Mouse (Mus musculus): ENCODE data around the gene Tdrkh.

The Tdrkh gene

DNA sequence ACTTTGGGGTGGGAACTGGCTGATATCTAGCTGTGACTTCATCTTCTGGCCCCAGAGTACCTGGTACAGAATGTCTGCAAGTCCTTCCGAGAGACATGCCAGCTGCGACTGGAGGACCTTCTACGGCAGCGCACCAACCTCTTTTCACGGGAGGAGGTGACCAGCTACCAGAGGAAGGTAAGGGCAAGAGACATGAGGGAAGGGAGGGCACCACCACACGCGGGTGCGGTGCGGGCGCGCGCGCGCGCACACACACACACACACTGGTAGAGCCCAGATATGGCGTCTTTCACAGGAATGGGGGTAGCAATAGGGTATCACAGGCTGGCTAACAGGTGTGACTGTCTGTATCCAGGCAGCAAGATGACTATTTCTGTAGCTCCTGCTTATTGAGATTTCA is 23.7 kb upstream of the Tdrkh start:
- no peak for DNase-seq (ENCODE audit: low read depth, low spot score)

GRCm38 (mm10) chr3:94391001-94391400 is 22.1 kb upstream of the Tdrkh start:
- DNase-seq (ENCODE audit: low read depth, low spot score): no peak

DNA sequence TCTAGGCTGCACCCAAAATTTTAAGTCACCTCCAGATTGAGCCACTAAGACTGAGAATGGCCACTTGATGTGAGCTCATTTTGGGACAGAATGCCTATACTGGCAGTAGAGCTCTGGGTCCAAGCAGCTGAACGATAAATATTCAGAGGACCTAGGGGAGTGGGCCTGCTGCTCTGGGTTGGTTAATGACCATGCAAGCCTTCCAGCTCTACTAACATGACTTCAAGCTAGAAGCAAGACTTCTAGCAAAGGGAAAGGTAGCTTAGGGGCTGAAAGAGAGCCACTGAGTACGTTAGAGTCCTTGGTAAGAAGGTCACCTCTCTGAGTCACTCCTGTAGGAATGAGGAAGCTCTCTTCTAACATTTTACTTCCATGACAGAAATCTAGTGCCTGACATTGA is 20.9 kb upstream of the Tdrkh start:
- DNase-seq (ENCODE audit: low read depth, low spot score): no peak

GRCm38 (mm10) chr3:94393049-94393448 is 20.0 kb upstream of the Tdrkh start:
- no peak for DNase-seq (ENCODE audit: low read depth, low spot score)

GRCm38 (mm10) chr3:94396336-94396735 is 16.7 kb upstream of the Tdrkh start:
- DNase-seq (ENCODE audit: low read depth, low spot score): no peak

- no peak for DNase-seq (ENCODE audit: low read depth, low spot score)
These were observed 16.2 kb upstream of the Tdrkh start for GRCm38 (mm10) chr3:94396851-94397250.

- no peak for DNase-seq (ENCODE audit: low read depth, low spot score)
These were observed 14.9 kb upstream of the Tdrkh start, which contains the start of gene Lingo4 for GRCm38 (mm10) chr3:94398217-94398616. Gene Lingo4 (plus strand): TSS chr3:94398517.

DNA sequence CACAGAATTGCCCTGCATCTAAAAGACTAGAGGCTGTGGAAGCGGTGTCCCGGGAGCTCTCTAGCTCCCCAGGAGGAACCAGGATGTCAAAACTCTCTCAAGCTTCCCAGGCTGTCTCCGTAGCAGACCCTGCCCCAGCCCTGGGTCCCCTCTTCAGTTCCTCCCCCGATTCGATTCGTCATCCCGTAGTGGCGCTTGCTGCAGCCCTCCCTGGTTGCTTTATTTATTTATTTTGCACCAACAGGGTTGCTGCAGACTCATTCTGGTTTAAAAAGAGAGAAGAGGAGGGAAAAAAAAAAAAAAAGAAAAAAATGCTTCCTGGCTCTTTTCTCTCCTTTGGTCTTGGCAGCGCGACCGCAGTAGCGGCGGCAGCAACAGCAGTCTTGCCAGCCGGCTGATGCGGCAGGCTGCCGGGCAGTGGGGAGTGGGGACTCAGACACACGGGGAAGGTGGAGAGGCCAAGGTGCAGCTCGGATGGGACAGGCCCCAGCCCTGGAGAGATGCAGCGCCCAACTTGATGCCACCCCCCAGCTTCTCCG is 14.1 kb upstream of the Tdrkh start:
- DNase-seq (ENCODE audit: low read depth, low spot score): no peak

- DNase-seq (ENCODE audit: low read depth, low spot score): no peak
These were observed 13.3 kb upstream of the Tdrkh start for GRCm38 (mm10) chr3:94399663-94400310.

DNA sequence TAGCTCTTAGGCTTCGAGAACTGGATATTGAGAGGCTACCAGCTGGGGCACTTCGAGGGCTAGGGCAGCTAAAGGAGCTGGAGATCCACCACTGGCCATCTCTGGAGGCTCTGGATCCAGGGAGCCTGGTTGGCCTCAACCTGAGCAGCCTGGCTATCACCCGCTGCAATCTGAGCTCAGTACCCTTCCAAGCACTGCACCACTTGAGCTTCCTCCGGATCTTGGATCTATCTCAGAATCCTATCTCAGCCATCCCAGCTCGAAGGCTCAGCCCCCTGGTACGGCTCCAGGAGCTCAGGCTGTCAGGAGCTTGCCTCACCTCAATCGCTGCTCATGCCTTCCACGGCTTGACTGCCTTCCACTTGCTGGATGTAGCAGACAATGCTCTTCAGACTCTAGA is 10.6 kb upstream of the Tdrkh start:
- DNase-seq (ENCODE audit: low read depth, low spot score): no peak

DNA sequence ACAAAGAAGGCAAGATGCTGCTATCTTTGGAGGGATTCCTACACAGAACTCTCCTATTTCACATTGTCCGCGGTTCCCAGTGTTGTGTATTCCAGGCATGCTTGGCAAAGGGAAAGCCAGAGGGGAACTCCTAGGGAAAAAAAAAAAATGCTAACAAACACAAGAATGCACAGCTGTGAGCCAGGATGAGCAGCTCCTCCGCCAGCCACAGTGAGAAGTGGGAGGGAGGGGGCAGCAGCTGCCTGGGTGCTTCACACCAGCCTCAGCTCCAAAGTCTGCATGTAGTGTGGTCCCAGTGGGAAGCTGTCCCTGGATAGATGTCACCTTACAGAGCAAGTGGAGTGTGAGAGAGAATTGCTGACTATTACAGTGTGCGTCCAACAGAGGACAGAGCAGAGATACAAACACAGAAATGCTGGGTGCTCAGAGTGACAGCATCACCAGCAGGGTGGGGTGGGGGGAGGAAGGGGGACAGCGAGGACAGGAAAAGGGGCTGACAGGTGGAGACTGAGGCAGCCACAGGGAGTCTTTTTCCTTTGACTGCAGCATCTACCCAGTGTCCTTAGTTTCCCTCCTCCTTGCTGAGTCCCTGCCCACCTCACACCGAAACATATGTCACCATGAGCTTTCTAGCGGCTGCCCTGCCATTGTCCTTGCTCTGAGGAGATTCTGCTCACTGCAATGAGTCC is 8.6 kb upstream of the Tdrkh start:
- no peak for DNase-seq (ENCODE audit: low read depth, low spot score)

GRCm38 (mm10) chr3:94405561-94405960 is 7.5 kb upstream of the Tdrkh start:
- no peak for DNase-seq (ENCODE audit: low read depth, low spot score)

DNA sequence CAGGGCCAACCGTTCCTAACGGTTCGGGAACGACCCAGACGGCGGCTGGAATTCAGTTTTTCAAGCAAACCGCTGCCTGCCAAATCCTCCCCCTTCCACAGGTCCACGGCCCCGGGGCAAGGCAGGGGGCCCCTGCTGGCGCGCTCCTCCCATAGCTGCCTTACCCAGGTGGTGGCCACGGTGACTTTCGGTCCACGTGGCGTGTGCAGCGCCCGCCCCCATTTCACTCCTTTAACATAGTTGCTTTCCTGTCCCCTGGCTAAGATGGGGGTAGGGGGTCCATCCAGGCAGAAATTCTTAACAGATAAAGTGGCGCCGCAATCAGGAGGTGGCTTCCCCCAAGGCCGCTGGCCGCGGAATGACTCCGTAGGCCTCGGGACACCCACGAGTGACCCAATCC is 543 bp upstream of the Tdrkh start:
- DNase-seq (ENCODE audit: low read depth, low spot score): no peak

- no peak for DNase-seq (ENCODE audit: low read depth, low spot score)
These were observed 17.9 kb downstream of the Tdrkh start for GRCm38 (mm10) chr3:94430980-94431379.

DNA sequence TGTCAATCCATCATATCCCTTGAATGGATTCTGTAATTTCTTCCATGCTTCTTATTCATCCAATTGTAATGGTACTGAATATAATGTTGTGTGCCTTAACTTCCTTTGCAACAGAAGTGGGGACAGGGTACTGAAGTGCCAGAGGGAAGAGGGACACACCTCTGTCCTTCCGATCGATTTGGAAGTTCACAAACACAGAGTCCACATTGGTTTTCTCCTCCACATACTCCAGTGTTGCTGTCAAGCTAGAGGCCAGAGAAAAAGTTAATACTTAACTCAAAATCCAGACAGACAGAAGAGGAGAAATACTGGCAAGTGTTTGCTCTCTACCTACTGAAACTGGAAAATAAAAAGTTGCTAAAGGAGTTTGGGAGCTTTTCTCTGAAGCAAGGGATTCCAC is 21.2 kb downstream of the Tdrkh start:
- no peak for DNase-seq (ENCODE audit: low read depth, low spot score)

DNA sequence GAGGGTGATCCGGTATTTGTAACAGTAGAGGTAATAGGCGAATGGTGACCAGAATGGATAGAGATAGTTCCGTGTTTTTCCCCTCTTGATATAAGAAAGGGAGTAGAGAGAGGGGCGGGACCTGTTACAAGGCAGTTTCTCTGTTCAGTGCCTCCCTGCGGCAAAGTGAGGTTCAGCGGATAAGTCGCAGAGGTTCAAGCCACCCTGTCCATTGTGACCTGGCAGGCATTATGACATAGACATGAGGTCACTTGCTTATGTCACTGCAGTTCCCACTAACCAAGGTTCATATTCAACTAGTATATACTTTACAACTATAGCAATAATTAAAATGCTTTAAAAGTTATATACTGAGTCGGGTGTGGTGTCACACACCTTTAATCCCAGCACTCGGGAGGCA is 23.3 kb downstream of the Tdrkh start:
- DNase-seq (ENCODE audit: low read depth, low spot score): no peak

- no peak for DNase-seq (ENCODE audit: low read depth, low spot score)
These were observed 28.1 kb downstream of the Tdrkh start for GRCm38 (mm10) chr3:94441182-94441581.

DNA sequence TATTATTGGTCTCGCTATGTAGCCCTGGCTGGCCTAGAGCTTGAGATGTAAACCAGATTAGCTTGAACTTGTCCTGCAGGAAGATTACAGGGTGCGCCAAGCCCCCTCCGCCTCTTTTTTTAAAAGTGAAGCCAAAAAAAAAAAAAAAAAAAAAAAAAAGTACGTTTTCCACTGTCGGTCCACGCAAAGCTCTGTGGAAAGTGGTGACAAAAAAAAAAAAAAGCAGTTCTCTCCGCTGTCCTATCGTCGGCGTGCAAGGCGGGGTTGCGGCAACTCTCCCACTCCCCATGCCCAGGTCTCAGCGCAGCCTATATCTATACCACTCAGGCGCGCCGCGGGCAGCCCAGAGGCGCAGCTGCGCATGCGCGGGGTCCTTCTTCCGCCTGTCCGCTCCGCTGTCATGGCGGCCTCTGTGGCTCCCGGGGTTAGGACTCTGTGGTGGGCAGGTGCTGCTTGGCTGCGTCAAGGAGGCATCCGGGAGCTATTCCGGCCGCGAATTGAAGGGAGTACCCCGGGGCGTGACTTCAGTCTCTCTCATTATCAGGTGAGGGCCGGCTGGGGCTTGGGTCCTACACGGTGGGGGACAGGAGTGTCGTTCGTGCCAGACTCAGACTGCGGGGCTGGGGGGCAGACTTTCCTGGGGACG is 30.0 kb downstream of the Tdrkh start, which contains the start of gene Mrpl9:
TSS of gene Mrpl9 (plus strand) at position 368 of the 646 bp plus-strand sequence.
- DNase-seq (ENCODE audit: low read depth, low spot score): peak; percentile 97

- no peak for DNase-seq (ENCODE audit: low read depth, low spot score)
These were observed 30.5 kb downstream of the Tdrkh start, which contains the start of gene Oaz3 for GRCm38 (mm10) chr3:94443597-94443964. Gene Oaz3 (minus strand): TSS chr3:94443915.

GRCm38 (mm10) chr3:94449377-94449776 is 36.3 kb downstream of the Tdrkh start:
- DNase-seq (ENCODE audit: low read depth, low spot score): no peak

DNA sequence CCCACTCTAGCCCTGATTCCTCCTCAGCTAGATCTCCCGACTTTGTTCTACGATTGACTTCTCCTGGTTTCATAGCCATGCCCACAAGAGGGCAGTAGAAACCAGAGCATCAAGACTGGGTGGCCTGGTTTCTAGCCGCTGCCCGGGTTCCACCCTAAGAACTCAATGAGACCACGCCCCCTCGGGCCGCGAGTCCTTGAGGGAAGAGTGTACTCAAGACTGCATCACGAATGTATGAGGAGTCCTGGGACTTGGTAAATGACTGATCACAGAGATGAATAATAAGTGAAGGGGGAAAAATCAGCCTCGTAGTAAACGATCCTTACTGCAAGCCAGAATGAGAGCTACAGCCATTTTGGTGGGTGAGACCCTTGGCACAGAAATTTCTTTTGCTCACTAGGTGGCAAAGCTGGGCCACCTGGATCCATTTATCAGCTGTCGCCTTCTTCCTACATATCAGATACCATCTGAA is 43.5 kb downstream of the Tdrkh start:
- peak; percentile 93 for DNase-seq (ENCODE audit: low read depth, low spot score)

- DNase-seq (ENCODE audit: low read depth, low spot score): no peak
These were observed 44.0 kb downstream of the Tdrkh start for GRCm38 (mm10) chr3:94457055-94457454.
